Mouse (Mus musculus): ENCODE data around the gene Zfp54.
A peak's percentile ranks its signal among the peaks of the same experiment; 100 is the strongest.
"Not testable (repeated sequence)": the region's sequence is repeated elsewhere in the genome, so short reads cannot be mapped to it uniquely, and the experiment has no call there.

Gene Zfp54

DNA sequence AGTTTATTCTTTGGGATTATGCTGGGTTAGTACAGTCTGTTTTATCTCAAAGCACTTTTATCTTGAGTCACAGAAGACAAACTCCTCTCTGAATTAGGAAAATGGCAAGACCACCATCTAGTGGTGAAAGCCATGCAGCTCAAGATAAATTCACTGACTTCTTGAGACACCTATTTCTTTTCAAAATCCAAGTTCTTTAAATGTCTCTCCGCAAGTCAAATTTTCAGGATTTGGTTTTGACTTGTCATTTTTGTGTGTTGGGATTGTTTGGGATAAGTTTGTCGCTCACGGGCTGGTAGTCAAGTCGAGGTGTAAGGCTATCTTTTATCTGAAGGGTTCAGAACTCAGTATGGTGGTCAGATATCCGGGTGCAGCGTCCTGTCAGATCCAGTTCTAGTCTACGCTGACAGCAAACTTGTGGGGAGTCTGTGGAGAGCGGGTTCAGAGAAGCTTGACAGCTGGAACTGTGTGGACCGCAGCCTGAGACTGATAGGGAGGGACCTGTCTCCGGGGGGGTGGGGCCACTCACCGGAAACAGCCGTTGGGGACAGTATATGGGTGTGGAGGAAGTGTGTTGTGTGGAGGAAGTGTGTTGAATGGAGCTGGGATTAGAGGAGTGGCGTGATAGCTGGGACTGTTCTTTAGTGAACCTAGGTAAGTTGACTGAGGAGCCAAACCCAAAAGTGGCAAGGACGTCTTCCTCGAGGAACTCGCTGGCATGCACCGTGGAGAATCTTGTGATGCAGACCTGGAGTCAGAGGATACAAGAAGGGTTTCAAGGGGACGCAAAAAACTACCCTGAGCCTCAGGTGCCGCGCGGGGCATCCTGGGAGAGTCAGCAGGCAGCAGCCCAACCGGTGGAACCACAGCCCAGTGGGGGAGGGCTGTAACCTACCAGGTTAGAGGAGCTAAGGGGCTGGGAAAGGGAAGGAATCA is at the start of gene Zfp54:
Gene Zfp54, plus strand, starts transcription at position 564 of the 936 bp plus-strand sequence.
- peak; percentile 78 for DNase-seq (ENCODE audit: low read depth)

DNA sequence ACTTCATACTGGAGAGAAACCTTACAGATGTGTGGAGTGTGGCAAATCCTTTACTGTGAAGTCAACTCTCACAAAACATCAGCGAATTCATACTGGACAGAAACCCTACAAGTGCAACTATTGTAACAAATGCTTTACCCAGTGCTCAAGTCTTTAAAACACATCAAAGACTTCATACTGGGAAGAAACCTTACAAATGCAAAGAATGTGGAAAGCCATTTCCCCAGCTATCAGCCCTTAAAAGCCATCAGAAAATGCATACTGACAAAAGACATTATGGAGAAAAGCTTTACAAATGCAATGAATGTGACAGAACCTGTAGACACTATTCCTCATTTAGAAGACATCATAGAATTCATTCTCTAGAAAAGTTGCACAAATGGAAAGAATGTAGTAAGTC is 47.7 kb upstream of the Zfp54 start:
- no peak for DNase-seq (ENCODE audit: low read depth)

DNA sequence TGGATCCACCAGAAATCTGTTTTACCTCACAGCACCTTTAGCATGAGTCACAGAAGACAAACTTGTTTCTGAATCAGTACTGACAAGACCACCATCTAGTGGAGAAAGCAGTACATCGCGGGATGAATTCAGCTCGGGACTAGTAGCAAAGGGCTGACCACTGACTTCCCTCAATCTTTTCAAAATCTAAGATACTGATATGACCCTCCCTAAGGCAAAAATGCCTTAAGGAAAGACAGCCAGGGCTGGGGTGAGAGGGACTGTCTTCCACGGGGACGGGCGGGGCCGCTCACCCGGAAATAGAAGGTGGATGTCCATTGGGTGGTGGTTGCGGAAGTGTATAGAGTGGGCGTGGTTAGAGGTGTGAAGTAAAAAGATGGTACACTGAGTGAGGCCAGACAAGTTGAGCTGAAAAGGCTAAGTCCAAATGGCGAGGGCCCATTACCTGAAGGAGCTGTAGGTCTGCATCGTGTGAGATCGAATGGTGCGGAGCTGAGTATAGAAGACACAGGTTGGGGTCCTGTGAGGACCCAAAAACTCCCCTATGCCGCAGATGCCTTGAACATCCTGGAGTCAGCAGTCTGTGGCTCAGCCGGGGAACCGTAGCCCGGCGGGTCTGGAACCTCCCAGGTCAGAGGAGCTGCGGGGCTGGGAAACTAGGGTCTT is 39.5 kb upstream of the Zfp54 start, which contains the start of gene Zfp677:
Gene Zfp677, plus strand, starts transcription at position 358 of the 666 bp plus-strand sequence.
- peak; percentile 71 for DNase-seq (ENCODE audit: low read depth)

DNA sequence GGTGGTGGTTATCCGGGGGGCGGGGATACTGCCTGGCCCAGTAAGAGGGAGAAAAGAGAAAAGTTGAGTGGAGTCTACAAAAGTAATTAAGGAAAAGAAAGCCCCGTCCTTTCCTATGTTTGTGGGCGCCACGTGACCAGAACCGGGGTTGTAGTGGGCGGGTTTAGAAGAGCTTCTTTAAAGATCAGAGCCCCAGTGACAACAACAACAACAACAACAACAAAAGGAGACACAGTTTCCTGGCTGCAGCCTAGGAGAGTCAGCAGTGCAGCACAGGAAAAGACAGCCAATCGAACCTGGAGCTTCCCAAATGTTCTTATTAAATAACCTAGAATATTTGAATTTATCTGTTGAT is 39.0 kb upstream of the Zfp54 start:
- no peak for DNase-seq (ENCODE audit: low read depth)

GRCm38 (mm10) chr17:21438806-21439400 is 15.9 kb downstream of the Zfp54 start:
- DNase-seq (ENCODE audit: low read depth), result not testable (repeated sequence)

DNA sequence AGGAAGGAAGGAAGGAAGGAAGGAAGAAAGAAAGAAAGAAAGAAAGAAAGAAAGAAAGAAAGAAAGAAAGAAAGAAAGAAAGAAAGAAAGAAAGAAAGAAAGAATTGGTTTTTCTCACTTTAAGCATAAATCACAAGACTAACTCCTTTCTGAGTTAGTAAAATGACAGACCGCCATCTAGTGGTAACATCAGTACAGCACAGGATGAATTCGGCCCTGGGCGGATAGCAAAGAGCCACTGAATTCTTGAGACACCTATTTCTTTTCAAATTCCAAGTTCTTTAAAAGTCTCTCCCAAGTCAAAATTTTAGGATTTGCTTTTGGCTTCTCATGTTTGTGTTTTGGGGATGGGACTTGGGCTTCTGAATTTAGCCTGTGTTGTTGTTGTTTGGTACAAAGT is 26.6 kb downstream of the Zfp54 start:
- peak; percentile 78 for DNase-seq (ENCODE audit: low read depth)

DNA sequence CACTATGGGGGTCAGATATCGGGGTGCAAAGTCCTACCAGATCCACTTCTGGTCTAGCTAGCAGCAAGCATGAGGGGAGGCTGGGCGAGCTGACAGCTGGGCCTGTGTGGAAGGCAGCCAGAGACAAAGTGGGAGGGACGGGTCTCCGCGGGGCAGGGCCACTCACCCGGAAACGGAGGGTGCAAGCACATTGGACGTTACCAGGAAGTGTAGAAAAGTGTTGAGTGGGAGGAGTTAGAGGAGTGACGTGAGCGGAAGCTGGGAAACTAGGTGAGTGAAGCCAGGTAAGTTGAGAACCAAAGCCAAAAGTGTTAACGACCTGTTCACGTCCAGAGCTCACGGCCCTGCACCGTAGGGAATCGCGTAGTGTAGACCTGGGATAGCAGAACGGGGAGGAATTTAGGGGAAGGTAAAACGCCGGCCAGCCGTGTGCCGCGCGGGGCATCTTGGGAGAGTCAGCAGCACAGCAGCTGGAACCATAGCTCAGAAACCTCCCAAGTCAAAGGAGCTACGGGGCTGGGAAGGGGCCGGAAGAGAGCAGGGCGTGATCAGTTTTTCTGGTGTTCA is 27.2 kb downstream of the Zfp54 start, which contains the start of gene Zfp51:
Gene Zfp51, plus strand, starts transcription at position 237 of the 567 bp plus-strand sequence.
- DNase-seq (ENCODE audit: low read depth), result peak; percentile 85

DNA sequence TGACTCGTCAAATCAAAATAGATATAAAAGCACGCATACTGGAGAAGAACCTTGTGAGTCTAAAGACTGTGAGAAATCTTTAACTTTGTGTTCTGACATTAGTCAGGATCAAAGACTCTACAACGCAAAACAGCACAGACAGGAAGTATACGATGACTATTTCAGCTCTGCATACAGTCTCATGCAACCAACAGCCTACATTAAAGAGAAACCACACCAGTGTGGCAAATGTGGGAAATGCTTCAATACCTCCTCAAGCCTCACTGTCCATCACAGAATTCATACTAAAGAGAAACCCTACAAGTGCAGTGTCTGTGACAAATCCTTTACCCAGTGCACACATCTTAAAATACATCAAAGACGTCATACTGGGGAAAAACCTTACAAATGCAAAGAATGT is 40.5 kb downstream of the Zfp54 start:
- DNase-seq (ENCODE audit: low read depth), result no peak

DNA sequence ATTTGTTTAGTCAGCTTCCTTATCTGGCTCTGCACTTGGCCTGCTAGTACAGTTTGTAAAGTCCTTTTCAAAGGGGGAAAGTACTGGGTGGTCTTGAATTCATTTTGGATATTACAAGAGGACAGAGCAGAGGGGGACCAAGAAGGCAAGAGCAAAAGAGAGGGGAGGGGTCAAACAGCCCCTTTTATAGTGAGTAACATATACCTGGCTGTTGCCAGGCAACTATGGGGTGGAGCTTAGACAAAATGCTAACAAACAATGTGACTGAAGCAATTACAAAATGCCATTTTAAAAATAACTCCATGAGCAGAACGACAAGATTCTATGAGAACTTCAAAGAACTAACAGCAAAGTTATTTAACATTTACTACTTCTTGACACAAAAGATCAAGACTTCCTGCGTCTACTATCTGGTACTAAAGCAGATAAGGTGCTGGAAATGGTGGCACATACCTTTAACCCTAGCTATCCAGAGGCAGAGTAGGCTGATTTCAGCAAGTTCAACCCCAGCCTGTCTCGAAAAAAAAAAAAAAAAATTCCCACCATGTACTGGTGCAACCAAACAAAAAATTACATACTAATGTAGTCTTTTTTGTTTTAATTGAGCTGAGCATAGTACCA is 49.1 kb downstream of the Zfp54 start:
- DNase-seq (ENCODE audit: low read depth), result no peak

DNA sequence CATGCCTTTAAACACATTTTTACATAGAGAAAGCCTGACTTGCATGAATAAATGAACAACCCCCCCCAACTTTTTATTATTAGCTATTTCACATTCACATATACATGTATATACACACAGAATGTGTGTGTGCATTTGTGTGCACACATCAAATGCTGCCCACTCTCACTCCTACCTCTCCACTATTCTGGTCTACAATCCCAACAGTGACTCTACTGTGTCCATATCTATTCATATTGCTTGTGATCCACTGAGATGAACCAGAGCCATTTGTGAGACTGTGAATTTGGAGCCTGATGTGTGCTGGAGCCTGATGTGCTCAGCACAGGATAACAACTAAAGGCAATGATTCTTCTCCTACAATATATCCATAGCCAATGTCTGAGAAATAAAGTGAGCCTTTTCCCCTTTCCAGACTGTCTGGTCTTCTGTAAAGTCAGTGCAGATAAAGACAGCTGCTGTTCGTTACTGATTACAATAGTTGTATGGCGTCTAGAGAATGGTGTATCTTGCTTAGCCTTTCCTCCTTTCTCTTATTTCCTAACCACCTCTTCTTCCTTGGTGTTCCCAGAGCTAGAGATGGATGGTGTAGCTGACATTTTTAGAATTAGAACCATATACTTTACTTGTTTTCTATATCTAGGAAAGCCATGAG is 49.8 kb downstream of the Zfp54 start:
- no peak for DNase-seq (ENCODE audit: low read depth)

GRCm38 (mm10) chr17:21473362-21474190 is 50.5 kb downstream of the Zfp54 start:
- no peak for DNase-seq (ENCODE audit: low read depth)

GRCm38 (mm10) chr17:21474729-21475128 is 51.7 kb downstream of the Zfp54 start:
- not testable (repeated sequence) for DNase-seq (ENCODE audit: low read depth)

DNA sequence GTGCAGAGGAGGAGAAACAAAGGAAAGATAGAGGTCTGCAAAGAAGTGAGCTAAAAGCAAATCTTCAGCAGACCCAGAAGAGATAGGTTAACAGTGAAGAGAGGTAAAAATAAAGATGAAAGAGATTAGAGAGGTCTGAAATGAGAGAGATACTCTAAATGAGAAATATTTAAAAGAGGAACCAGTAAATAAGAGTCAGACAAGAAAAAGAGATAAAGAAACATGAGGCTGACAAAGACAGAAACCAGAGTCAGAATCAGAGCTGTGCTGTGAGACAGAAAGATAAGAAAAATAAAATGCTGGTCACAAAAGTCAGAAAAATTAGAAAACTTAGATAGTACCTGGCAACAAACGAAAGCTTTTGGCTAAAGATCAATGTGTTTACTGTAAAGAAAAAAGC is 52.3 kb downstream of the Zfp54 start:
- DNase-seq (ENCODE audit: low read depth), result not testable (repeated sequence)

DNA sequence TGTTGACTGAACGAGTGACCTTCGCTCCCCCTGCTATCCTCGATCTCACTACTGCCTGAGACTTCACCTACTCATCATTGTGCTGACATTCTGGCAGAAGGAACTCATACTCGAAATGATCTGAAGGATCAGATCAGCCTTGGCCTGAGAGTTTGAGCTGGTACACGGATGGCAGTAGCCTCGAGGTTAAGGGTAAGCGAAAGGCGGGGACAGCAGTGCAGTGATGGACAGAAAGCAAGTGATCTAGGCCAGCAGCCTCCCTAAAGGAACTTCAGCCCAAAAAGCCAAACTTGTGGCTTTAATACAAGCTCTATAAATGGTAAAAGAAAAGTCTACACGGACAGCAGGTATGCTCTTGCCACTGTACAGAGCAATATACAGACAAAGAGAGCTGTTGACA is 53.3 kb downstream of the Zfp54 start:
- not testable (repeated sequence) for DNase-seq (ENCODE audit: low read depth)

DNA sequence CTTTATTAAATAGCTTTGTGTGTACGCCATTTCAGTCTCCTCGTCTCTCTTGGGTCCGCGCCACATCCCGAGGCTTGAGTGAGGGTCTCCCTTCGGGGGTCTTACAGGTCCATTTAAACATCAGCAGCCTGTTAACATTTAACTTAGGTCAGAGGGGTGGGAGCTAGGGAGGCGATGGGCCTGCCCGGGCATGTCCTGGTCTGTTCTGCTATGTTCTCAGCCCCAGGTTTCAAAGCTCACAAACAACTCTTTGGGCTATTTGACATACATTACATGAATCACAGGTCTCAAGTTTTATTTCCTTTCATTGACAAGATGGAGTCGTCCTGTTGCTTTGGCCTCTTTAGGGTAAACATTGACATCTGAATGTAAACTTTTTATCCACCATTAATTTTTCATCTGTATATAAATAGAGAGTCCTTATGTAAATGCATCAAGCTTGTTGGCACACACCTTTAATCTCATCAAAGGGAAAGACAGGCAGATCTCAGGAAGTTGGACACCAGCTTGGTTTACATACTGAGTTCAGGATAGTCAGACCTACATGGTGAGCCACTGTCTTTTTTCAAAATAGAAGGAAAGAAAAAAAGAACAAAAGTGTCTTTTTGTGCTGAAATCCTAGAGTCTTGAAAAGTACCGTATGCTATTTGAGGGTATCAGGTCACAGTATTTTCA is 55.2 kb downstream of the Zfp54 start:
- not testable (repeated sequence) for DNase-seq (ENCODE audit: low read depth)

Measured in c-Kit-positive CD71-negative TER-119-negative erythroid progenitor cells, embryonic 14.5 days (primary cell).